Mouse (Mus musculus): ENCODE measurements around the gene Emc8. TPM values are rescaled to one million over a fixed set of nuclear protein-coding genes. Genes with fewer than 3 reads are reported as not detected.

The Emc8 gene
- 244 and 254 TPM in 2 replicates for polyA plus RNA-seq (2014; fragmentation: Nextera tagmentation; extraction: Ambion mirVana)

DNA sequence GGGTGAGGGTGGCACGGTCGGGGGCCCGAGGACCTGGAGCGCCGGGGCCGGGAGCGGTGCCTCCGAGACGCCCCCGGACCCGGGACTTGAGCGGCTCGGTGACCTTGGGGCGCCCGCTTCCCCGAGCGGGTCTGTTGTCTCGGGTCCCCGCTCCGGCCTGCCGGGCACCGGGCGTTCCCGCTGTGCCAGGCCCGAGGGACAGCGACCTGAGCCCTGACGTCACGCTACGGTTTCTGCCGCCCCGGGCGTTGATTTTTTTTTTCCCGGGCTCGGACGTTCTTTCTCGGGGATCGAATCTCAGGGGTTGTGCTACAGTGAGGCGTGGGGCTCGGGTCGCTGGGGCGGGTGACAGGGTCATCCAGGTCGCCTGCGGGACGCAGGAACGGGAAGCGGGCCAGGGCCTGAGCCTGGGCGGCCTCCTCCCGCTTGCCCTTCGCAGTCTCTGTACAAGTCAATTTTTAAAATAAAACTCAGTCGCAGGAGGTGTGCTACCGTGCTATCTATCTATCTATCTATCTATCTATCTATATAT, at the start of gene Emc8:
TSS of gene Emc8 (minus strand) at position 200 of the 532 bp plus-strand sequence.
- H3K9me3 ChIP-seq (ENCODE audit: control insufficient read depth, low read depth, low read length), result no peaks in the 10 kb centered on the region
- H3K9ac ChIP-seq (replicated peaks; ENCODE audit: low read depth, low read length), result peak within 1 kb of the TSS; percentile 95
- under 1% methylated on average over 51 of the region's 51 CpGs for WGBS
- peak within 1 kb of the TSS; percentile 98 for H3K4me3 ChIP-seq (ENCODE audit: low read depth, low read length)
- peaks cover 28% of the 10 kb centered on the region for H3K36me3 ChIP-seq (ENCODE audit: control insufficient read depth, insufficient read depth, low read length)
- H3K27me3 ChIP-seq (ENCODE audit: control insufficient read depth, insufficient read depth, low read length), result no peaks in the 10 kb centered on the region
- no peak; the same call in 1 of the 2 replicates for ATAC-seq (ENCODE audit: insufficient number of reproducible peaks, insufficient read depth, low FRiP score, low read depth)
- H3K27ac ChIP-seq (ENCODE audit: low read length), result peak within 1 kb of the TSS; percentile 85
- H3K4me1 ChIP-seq (ENCODE audit: control insufficient read depth, insufficient read depth, low read length), result peaks cover 26% of the 10 kb centered on the region
- peak within 1 kb of the TSS; percentile 88 for H3K4me2 ChIP-seq (replicated peaks; ENCODE audit: low read depth, low read length)

DNA sequence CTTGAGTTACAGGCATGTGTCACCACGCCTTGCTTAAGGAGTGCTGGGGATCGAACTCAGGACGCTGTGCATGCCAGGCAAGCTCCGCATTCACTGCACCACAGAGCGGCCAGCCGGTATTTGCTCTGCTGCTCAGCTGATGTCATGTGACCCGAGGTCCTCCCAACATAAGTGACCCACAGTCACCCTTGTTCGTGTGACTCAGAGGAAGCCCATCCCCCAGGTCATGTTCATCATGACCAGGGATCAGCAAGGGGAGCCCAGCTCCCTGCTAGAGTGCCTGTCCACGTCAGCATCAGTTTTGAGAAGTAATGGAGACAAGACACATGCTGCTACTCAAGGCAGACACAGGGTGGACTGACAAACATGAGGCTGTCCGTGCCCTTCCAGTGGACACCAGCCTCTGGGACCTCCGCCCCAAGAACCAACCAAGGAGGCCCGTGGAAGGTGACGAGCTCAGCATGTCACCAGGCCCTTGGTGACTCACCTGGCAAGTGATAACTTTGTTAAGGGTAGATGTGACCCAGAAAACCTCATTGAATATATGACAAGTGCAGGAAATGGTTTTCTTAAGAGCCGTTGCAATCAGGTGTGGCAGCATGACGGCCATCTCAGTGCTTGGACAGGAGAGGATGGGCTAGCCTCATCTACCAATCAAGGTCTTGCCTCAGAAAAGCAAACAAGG, 47.8 kb upstream of the Emc8 start:
- no peak overlapping the region for H3K27ac ChIP-seq (ENCODE audit: low read length)
- H3K9me3 ChIP-seq (ENCODE audit: control insufficient read depth, low read depth, low read length), result no peaks in the 10 kb centered on the region
- H3K4me3 ChIP-seq (ENCODE audit: low read depth, low read length), result no peak overlapping the region
- H3K36me3 ChIP-seq (ENCODE audit: control insufficient read depth, insufficient read depth, low read length), result no peaks in the 10 kb centered on the region
- no peak overlapping the region for H3K4me2 ChIP-seq (replicated peaks; ENCODE audit: low read depth, low read length)
- no peaks in the 10 kb centered on the region for H3K27me3 ChIP-seq (ENCODE audit: control insufficient read depth, insufficient read depth, low read length)
- H3K9ac ChIP-seq (replicated peaks; ENCODE audit: low read depth, low read length), result no peak overlapping the region
- ATAC-seq (ENCODE audit: insufficient number of reproducible peaks, insufficient read depth, low FRiP score, low read depth), result no peak
- no peaks in the 10 kb centered on the region for H3K4me1 ChIP-seq (ENCODE audit: control insufficient read depth, insufficient read depth, low read length)
- WGBS, result 74% methylated on average over 15 of the region's 15 CpGs

DNA sequence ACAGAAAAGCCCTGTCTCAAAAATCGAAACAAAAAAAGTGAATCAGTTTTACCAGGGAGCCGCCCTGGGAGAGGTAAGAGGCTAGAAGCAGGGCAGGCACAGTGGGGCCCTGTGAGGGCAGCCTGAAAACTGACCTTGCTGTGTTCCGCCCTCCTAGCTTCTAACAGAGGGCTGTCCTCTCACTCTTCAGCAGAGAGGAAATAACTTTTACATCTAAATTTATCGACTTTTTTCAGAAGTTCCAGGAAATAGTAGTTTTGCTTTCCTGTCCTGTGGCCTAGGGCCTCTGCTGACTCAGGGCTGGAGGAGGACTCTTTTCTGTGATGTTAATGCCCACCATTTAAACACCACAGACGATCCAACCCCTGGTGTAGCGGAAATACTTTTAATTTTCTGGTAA, 46.8 kb upstream of the Emc8 start:
- Histone ChIP-seq H3K4me2 (replicated peaks; ENCODE audit: low read depth, low read length) (no peak overlapping the region), H3K27ac (ENCODE audit: low read length) (no peak overlapping the region), H3K9ac (replicated peaks; ENCODE audit: low read depth, low read length) (no peak overlapping the region), H3K36me3 (ENCODE audit: control insufficient read depth, insufficient read depth, low read length) (no peaks in the 10 kb centered on the region), H3K27me3 (ENCODE audit: control insufficient read depth, insufficient read depth, low read length) (no peaks in the 10 kb centered on the region), H3K4me3 (ENCODE audit: low read depth, low read length) (no peak overlapping the region), H3K9me3 (ENCODE audit: control insufficient read depth, low read depth, low read length) (no peaks in the 10 kb centered on the region), H3K4me1 (ENCODE audit: control insufficient read depth, insufficient read depth, low read length) (no peaks in the 10 kb centered on the region)
- WGBS, result 76% methylated on average over 6 of the region's 6 CpGs
- no peak for ATAC-seq (ENCODE audit: insufficient number of reproducible peaks, insufficient read depth, low FRiP score, low read depth)

- Histone ChIP-seq H3K4me2 (replicated peaks; ENCODE audit: low read depth, low read length) (no peak overlapping the region), H3K36me3 (ENCODE audit: control insufficient read depth, insufficient read depth, low read length) (no peaks in the 10 kb centered on the region), H3K27ac (ENCODE audit: low read length) (no peak overlapping the region), H3K9me3 (ENCODE audit: control insufficient read depth, low read depth, low read length) (no peaks in the 10 kb centered on the region), H3K9ac (replicated peaks; ENCODE audit: low read depth, low read length) (no peak overlapping the region), H3K4me1 (ENCODE audit: control insufficient read depth, insufficient read depth, low read length) (0 out of 2 replicates have a peak, but pooled peaks cover under 1% of the 10 kb centered on the region), H3K27me3 (ENCODE audit: control insufficient read depth, insufficient read depth, low read length) (no peaks in the 10 kb centered on the region), H3K4me3 (ENCODE audit: low read depth, low read length) (no peak overlapping the region)
- ATAC-seq (ENCODE audit: insufficient number of reproducible peaks, insufficient read depth, low FRiP score, low read depth), result no peak
- WGBS, result 69% methylated on average over 10 of the region's 10 CpGs
These were observed 40.8 kb upstream of the Emc8 start for GRCm38 (mm10) chr8:120709176-120709575.

- no peaks in the 10 kb centered on the region for H3K9me3 ChIP-seq (ENCODE audit: control insufficient read depth, low read depth, low read length)
- peak overlapping the region; percentile 23; the same call in 1 of the 2 replicates for H3K27ac ChIP-seq (ENCODE audit: low read length)
- no peak overlapping the region for H3K4me2 ChIP-seq (replicated peaks; ENCODE audit: low read depth, low read length)
- 63% methylated on average over 3 of the region's 3 CpGs for WGBS
- no peak overlapping the region for H3K4me3 ChIP-seq (ENCODE audit: low read depth, low read length)
- no peaks in the 10 kb centered on the region for H3K27me3 ChIP-seq (ENCODE audit: control insufficient read depth, insufficient read depth, low read length)
- 0 out of 2 replicates have a peak, but pooled peaks cover 3% of the 10 kb centered on the region for H3K4me1 ChIP-seq (ENCODE audit: control insufficient read depth, insufficient read depth, low read length)
- no peak for ATAC-seq (ENCODE audit: insufficient number of reproducible peaks, insufficient read depth, low FRiP score, low read depth)
- H3K9ac ChIP-seq (replicated peaks; ENCODE audit: low read depth, low read length), result no peak overlapping the region
- no peaks in the 10 kb centered on the region for H3K36me3 ChIP-seq (ENCODE audit: control insufficient read depth, insufficient read depth, low read length)
These were observed 37.8 kb upstream of the Emc8 start for GRCm38 (mm10) chr8:120706193-120706592.

- no peaks in the 10 kb centered on the region for H3K36me3 ChIP-seq (ENCODE audit: control insufficient read depth, insufficient read depth, low read length)
- H3K27me3 ChIP-seq (ENCODE audit: control insufficient read depth, insufficient read depth, low read length), result no peaks in the 10 kb centered on the region
- ATAC-seq (ENCODE audit: insufficient number of reproducible peaks, insufficient read depth, low FRiP score, low read depth), result no peak
- H3K4me3 ChIP-seq (ENCODE audit: low read depth, low read length), result no peak overlapping the region
- 0 out of 2 replicates have a peak, but pooled peaks cover 3% of the 10 kb centered on the region for H3K4me1 ChIP-seq (ENCODE audit: control insufficient read depth, insufficient read depth, low read length)
- H3K9me3 ChIP-seq (ENCODE audit: control insufficient read depth, low read depth, low read length), result no peaks in the 10 kb centered on the region
- H3K9ac ChIP-seq (replicated peaks; ENCODE audit: low read depth, low read length), result no peak overlapping the region
- H3K27ac ChIP-seq (ENCODE audit: low read length), result no peak overlapping the region
- WGBS, result 72% methylated on average over 15 of the region's 15 CpGs
- H3K4me2 ChIP-seq (replicated peaks; ENCODE audit: low read depth, low read length), result no peak overlapping the region
These were observed 36.8 kb upstream of the Emc8 start for GRCm38 (mm10) chr8:120705163-120705562.

DNA sequence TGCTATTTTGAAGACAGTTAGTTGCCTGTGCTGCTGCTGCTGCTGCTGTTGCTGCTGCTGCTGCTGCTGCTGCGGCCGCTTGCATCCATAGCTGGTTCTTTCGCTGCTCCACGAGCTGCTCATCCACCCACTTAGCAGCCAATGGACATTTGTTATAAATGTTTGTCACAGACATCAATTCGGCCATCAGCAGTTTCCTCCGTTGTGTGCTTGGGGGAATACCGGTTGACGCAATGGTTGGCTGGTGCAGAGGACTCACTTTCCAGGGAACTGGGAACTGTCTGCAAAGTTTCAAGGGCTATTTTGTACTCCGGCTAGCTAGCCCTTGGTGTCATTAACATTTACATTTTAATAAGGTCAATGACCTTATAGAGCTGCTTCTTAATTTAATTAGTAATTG, 35.8 kb upstream of the Emc8 start:
- 39% methylated on average over 9 of the region's 9 CpGs for WGBS
- H3K9me3 ChIP-seq (ENCODE audit: control insufficient read depth, low read depth, low read length), result no peaks in the 10 kb centered on the region
- no peak for ATAC-seq (ENCODE audit: insufficient number of reproducible peaks, insufficient read depth, low FRiP score, low read depth)
- no peak overlapping the region for H3K27ac ChIP-seq (ENCODE audit: low read length)
- H3K36me3 ChIP-seq (ENCODE audit: control insufficient read depth, insufficient read depth, low read length), result no peaks in the 10 kb centered on the region
- H3K27me3 ChIP-seq (ENCODE audit: control insufficient read depth, insufficient read depth, low read length), result no peaks in the 10 kb centered on the region
- 0 out of 2 replicates have a peak, but pooled peaks cover 3% of the 10 kb centered on the region for H3K4me1 ChIP-seq (ENCODE audit: control insufficient read depth, insufficient read depth, low read length)
- H3K4me3 ChIP-seq (ENCODE audit: low read depth, low read length), result no peak overlapping the region
- no peak overlapping the region for H3K4me2 ChIP-seq (replicated peaks; ENCODE audit: low read depth, low read length)
- no peak overlapping the region for H3K9ac ChIP-seq (replicated peaks; ENCODE audit: low read depth, low read length)

DNA sequence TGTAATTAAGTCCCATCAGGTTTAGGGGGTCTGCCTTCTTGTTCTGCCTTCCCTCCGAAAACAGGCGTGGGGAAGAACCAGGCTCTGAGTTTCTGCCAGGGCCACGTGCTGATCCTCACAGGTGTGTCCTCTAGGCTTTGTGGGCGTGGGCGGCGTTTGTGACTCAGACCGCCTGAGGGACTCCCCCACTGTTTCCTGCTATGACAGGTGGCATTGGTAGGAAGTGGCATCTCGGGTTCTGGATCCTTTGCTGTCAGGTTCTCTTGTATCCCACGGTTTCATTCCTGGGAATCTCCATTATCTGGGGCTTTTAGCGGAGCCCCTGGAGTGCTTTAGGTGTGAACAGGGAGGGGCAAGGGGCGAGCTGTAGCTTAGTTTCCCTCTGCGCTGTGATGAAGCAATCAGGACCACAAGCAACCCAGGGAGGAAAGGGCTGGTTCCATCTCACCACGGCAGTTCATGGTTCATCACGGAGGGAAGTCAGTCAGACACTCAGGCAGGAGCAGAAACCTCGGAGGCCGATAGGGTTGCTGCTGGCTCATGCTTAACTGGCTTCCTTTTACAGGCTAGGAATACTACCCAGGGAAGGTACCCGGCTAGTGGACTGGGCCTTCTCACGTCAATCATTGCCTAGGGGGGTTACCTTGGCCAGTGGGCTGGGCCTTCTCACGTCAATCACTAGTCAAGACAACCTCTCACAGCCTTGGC, 33.5 kb upstream of the Emc8 start:
- Histone ChIP-seq H3K4me2 (replicated peaks; ENCODE audit: low read depth, low read length) (no peak overlapping the region), H3K4me3 (ENCODE audit: low read depth, low read length) (no peak overlapping the region), H3K27ac (ENCODE audit: low read length) (no peak overlapping the region), H3K36me3 (ENCODE audit: control insufficient read depth, insufficient read depth, low read length) (no peaks in the 10 kb centered on the region), H3K9me3 (ENCODE audit: control insufficient read depth, low read depth, low read length) (no peaks in the 10 kb centered on the region; the same call in 1 of the 2 replicates), H3K4me1 (ENCODE audit: control insufficient read depth, insufficient read depth, low read length) (peaks cover 8% of the 10 kb centered on the region), H3K9ac (replicated peaks; ENCODE audit: low read depth, low read length) (no peak overlapping the region), H3K27me3 (ENCODE audit: control insufficient read depth, insufficient read depth, low read length) (no peaks in the 10 kb centered on the region)
- no peak for ATAC-seq (ENCODE audit: insufficient number of reproducible peaks, insufficient read depth, low FRiP score, low read depth)
- 57% methylated on average over 19 of the region's 19 CpGs for WGBS

Measured in stomach, embryonic 14.5 days (tissue).